Mouse (Mus musculus) embryonic facial prominence, embryonic 12.5 days (tissue): ENCODE data around the gene Baz1a. TPM values are rescaled to one million over a fixed set of nuclear protein-coding genes. Genes with fewer than 3 reads are reported as not detected.

Experiments
- ATAC-seq: fragments of 200-750 bp; cut with Nextera tagmentation; 2 replicates; pipeline ENCODE4 v1.8.0; 2017; ENCODE audit not compliant: insufficient number of reproducible peaks, insufficient read depth, low FRiP score, low TSS enrichment
- H3K27ac ChIP-seq: fragments of 300-500 bp; sonication (generic); 2 replicates; pipeline ENCODE4 v1.5.1; 2016; ENCODE audit warnings: mild to moderate bottlenecking
- H3K27me3 ChIP-seq: fragments of 300-500 bp; sonication (generic); 2 replicates; pipeline ENCODE4 v1.6.1; 2016; ENCODE audit warnings: mild to moderate bottlenecking, moderate library complexity
- H3K36me3 ChIP-seq: fragments of 300-500 bp; sonication (generic); 2 replicates; pipeline ENCODE4 v1.6.1; 2016; ENCODE audit warnings: mild to moderate bottlenecking
- H3K4me1 ChIP-seq: fragments of 300-500 bp; sonication (generic); 2 replicates; pipeline ENCODE4 v1.6.1; 2016
- H3K4me2 ChIP-seq: fragments of 300-500 bp; sonication (generic); replicated peaks from 2 replicates; pipeline ENCODE4 v1.6.1; 2016; ENCODE audit warnings: mild to moderate bottlenecking, moderate library complexity
- H3K4me3 ChIP-seq: fragments of 300-500 bp; sonication (generic); 2 replicates; pipeline ENCODE4 v1.5.1; 2016; ENCODE audit warnings: mild to moderate bottlenecking
- H3K9ac ChIP-seq: fragments of 300-500 bp; sonication (generic); 2 replicates; pipeline ENCODE4 v1.6.1; 2016; ENCODE audit warnings: mild to moderate bottlenecking, moderate library complexity
- H3K9me3 ChIP-seq: fragments of 300-500 bp; sonication (generic); 2 replicates; pipeline ENCODE4 v1.6.1; 2016; ENCODE audit warnings: mild to moderate bottlenecking, moderate library complexity
- WGBS: fragments of 180-500 bp; shearing (Covaris S2); methylation state at CpG from one replicate; pipeline ENCODE4 v1.1.7; 2016; 5-methylcytosine and 5-hydroxymethylcytosine counted together
- polyA plus RNA-seq: library from polyadenylated mRNA; unstranded; fragments of >200 nt; fragmentation: Nextera tagmentation; extraction: Ambion mirVana; gene quantifications from 2 replicates; pipeline ENCODE4 v1.2.1, GENCODE M21; 2016

Baz1a gene
- polyA plus RNA-seq, 1 experiment from 2014 or later: 34.3 TPM

DNA sequence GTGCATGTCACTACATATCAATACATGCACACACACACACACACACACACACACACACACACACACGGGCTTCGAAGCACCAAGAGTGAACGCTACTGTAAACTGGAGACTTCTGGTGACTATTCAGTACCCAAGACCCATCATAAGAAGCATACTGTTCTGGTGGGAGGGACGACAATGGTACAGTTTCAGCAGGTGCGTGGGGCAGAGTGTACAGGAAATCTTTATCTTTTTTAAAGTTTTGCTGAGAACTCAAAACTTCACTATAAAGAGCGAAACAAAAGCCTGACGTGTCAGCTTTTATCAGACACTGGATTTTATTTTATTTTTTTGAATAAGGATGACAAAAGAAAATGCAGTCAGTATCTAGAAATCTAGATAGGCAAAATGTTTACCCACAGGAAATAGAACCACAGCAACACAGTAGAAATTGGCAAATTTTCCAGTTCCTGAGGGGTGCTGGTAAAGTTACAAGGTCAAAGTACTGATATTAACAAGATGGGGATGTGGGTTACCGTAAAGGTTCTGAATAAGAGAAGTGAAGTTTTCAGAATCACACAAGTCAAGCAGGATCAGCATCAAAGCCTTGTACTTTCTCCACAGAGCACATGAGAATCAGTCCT lies 35.7 kb upstream of the Baz1a start:
- Histone ChIP-seq H3K27ac (no peak overlapping the region), H3K36me3 (peaks cover 28% of the 10 kb centered on the region), H3K4me3 (no peak overlapping the region), H3K9ac (no peak overlapping the region), H3K4me2 (no peak overlapping the region), H3K27me3 (no peaks in the 10 kb centered on the region), H3K4me1 (no peaks in the 10 kb centered on the region), H3K9me3 (no peaks in the 10 kb centered on the region)
- WGBS: 91% methylated on average over 8 of the region's 8 CpGs
- ATAC-seq: no peak

- Histone ChIP-seq H3K27me3 (no peaks in the 10 kb centered on the region), H3K9me3 (no peaks in the 10 kb centered on the region), H3K36me3 (peaks cover 11% of the 10 kb centered on the region; the same call in 1 of the 2 replicates), H3K4me3 (no peak overlapping the region), H3K27ac (no peak overlapping the region), H3K4me2 (no peak overlapping the region), H3K9ac (no peak overlapping the region), H3K4me1 (no peaks in the 10 kb centered on the region)
- 78% methylated on average over 15 of the region's 15 CpGs for WGBS
- ATAC-seq: no peak
These were observed 26.9 kb upstream of the Baz1a start for GRCm38 (mm10) chr12:55041011-55041410.

DNA sequence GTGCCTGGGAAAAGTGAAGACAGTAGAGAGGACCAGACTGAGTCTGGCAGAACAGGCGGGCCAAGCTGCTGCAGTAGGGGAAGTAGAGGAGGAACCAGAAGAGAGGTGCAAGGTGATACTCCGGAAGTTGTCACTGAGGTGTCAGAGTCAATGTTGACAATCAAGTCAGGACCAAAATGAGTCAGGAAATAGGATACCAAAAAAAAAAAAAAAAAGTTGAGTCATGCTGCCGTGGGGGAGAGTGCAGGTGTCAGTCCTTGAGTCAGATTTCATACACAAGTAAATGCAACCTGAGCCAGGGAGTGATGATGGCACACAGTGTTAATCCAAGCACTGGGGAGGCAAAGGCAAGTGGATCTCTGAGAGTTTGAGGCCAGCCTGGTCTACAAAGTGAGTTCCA lies 12.9 kb upstream of the Baz1a start:
- H3K36me3 ChIP-seq: no peaks in the 10 kb centered on the region
- no peaks in the 10 kb centered on the region for H3K9me3 ChIP-seq
- H3K27ac ChIP-seq: no peak overlapping the region
- no peak overlapping the region for H3K4me3 ChIP-seq
- no peaks in the 10 kb centered on the region for H3K27me3 ChIP-seq
- no peak overlapping the region for H3K4me2 ChIP-seq
- H3K4me1 ChIP-seq: no peaks in the 10 kb centered on the region
- ATAC-seq: no peak
- WGBS: 40% methylated on average over 3 of the region's 3 CpGs
- no peak overlapping the region for H3K9ac ChIP-seq

DNA sequence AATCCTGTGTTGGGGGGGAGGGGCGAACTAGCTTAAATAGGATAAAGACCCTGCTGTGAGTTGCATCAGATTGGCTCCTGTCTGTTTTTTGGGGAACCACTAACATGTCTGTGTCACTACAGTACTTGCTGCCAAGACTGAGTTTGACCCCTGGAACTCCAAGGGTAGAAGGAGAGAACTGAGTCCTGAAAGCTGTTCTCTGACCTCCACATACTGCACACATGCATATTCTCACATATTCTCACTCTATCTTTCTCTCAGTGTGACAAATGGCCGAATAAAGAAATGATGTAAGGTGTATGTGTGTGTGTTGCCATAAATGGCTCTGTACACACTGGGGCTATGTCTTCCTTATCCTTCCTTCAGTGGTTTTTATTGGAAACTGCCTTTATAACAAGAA lies 9.1 kb upstream of the Baz1a start:
- Histone ChIP-seq H3K4me3 (no peak overlapping the region), H3K27me3 (no peaks in the 10 kb centered on the region), H3K9ac (no peak overlapping the region), H3K4me2 (no peak overlapping the region), H3K4me1 (no peaks in the 10 kb centered on the region), H3K9me3 (no peaks in the 10 kb centered on the region), H3K36me3 (no peaks in the 10 kb centered on the region), H3K27ac (no peak overlapping the region)
- WGBS: 72% methylated on average over 2 of the region's 2 CpGs
- no peak for ATAC-seq

DNA sequence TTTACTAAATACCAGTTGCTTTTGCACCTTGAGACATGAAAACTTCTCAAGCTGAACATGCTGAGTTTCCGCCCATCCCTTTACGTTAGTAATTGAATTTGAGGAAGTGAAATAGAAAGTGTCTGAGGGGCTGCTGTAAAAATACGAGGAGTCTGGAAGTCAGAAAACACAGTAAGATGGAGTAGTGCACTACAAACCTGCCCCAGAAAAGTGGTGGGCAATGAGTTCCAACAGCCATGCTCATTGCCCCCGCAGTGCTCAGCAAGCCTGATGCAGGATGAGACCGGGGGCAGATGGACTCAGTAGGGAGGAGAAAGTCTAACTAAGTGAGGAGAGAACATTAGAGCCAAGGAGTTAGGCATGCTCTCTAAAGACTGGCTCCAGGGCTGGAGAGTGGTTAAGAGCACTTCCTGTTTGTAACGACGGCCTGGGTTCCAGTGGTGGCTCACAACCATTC lies 5.3 kb upstream of the Baz1a start:
- Histone ChIP-seq H3K9ac (no peak overlapping the region), H3K4me1 (0 out of 2 replicates have a peak, but pooled peaks cover 5% of the 10 kb centered on the region), H3K4me2 (no peak overlapping the region), H3K4me3 (no peak overlapping the region), H3K27me3 (no peaks in the 10 kb centered on the region), H3K36me3 (no peaks in the 10 kb centered on the region), H3K9me3 (no peaks in the 10 kb centered on the region), H3K27ac (no peak overlapping the region)
- no peak for ATAC-seq
- WGBS: 86% methylated on average over 7 of the region's 7 CpGs

DNA sequence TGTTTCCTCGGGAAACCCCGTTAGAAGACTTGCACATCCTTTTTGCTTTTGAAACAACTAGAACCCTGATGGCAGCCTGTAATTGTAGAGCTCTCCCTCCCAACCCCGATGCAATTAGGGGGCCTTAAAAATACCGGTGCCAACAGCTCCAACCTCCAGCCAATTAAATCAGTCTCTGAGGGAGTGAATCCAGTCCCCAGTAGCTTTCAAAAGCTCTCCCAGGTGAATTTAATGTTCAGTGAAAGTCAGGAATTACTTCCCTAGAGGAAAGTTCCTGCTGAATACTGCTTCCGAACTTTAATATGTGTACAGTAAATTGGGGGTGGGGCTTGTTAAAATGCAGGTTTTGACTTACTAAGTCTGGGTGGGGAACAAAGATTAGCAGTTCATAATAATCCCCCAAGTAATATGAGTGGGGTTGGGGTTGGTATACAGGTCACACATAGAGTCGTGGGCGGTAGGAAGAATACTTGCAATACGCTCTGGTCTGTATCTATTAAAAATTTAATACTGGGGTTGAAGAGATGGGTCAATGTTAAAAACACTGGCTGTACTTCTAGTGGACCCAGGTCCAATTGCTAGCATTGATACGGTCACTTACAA lies 3.1 kb upstream of the Baz1a start:
- WGBS: 48% methylated on average over 9 of the region's 9 CpGs

GRCm38 (mm10) chr12:55016339-55017118 lies 2.4 kb upstream of the Baz1a start:
- H3K9ac ChIP-seq: no peak overlapping the region
- WGBS: 75% methylated on average over 8 of the region's 8 CpGs
- ATAC-seq: no peak
- H3K4me1 ChIP-seq: 0 out of 2 replicates have a peak, but pooled peaks cover 5% of the 10 kb centered on the region
- H3K4me2 ChIP-seq: no peak overlapping the region
- no peak overlapping the region for H3K27ac ChIP-seq
- no peak overlapping the region for H3K4me3 ChIP-seq
- no peaks in the 10 kb centered on the region for H3K9me3 ChIP-seq
- H3K27me3 ChIP-seq: no peaks in the 10 kb centered on the region
- H3K36me3 ChIP-seq: no peaks in the 10 kb centered on the region

More for the DNA sequence above, 3.1 kb upstream of the Baz1a start:
- Histone ChIP-seq H3K4me2 (no peak overlapping the region), H3K27me3 (no peaks in the 10 kb centered on the region), H3K36me3 (no peaks in the 10 kb centered on the region), H3K4me1 (0 out of 2 replicates have a peak, but pooled peaks cover 5% of the 10 kb centered on the region), H3K9me3 (no peaks in the 10 kb centered on the region), H3K27ac (no peak overlapping the region), H3K4me3 (no peak overlapping the region), H3K9ac (no peak overlapping the region)
- ATAC-seq: no peak

DNA sequence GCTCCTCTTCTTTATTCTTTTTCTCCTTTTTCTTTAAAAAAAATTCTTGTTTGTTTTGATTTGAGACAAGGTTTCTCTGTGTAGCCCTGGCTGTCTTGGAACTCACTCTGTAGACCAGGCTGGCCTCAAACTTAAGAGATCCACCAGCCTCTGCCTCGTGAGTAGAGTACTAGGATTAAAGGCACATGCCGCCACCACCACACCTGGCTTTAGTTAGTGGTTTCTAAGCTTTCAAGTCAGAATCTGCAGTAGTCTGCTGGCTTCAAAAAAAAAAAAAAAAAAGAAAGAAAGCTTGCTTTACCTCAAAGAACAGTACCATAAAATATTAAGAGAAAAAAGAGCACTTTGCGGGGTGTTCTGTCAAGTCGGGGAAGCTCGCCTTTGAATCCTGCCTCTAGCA lies 1.3 kb upstream of the Baz1a start:
- Histone ChIP-seq H3K27me3 (no peaks in the 10 kb centered on the region), H3K27ac (no peak overlapping the region), H3K4me3 (no peak overlapping the region), H3K4me1 (0 out of 2 replicates have a peak, but pooled peaks cover 5% of the 10 kb centered on the region), H3K9me3 (no peaks in the 10 kb centered on the region), H3K4me2 (no peak overlapping the region), H3K36me3 (no peaks in the 10 kb centered on the region), H3K9ac (no peak overlapping the region)
- ATAC-seq: no peak
- WGBS: 48% methylated on average over 5 of the region's 5 CpGs

DNA sequence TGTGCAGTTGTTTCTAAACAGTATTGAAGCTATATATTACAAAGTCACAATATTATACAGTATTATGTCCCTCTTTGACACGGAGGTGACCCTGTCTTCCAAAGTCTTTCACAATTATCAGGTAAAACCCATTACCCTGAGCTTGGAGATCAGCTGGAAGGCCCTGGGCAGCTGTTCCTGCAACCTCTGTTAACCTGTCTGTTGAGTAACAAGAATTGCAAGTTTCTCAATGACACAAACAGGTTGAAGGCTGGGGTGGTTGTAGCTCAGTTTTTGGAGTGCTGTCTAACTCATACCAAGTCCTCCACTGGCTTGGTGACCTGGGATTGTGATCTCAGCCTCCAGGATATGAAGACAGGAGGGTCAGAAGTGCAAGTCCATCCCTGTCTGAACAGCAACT lies 1.1 kb downstream of the Baz1a start:
- no peak overlapping the region for H3K27ac ChIP-seq
- H3K9ac ChIP-seq: no peak overlapping the region
- no peak overlapping the region for H3K4me3 ChIP-seq
- H3K36me3 ChIP-seq: no peaks in the 10 kb centered on the region
- H3K9me3 ChIP-seq: no peaks in the 10 kb centered on the region
- 0 out of 2 replicates have a peak, but pooled peaks cover 5% of the 10 kb centered on the region for H3K4me1 ChIP-seq
- no peak overlapping the region for H3K4me2 ChIP-seq
- ATAC-seq: no peak
- WGBS: 76% methylated on average over 1 of the region's 1 CpGs
- H3K27me3 ChIP-seq: no peaks in the 10 kb centered on the region

DNA sequence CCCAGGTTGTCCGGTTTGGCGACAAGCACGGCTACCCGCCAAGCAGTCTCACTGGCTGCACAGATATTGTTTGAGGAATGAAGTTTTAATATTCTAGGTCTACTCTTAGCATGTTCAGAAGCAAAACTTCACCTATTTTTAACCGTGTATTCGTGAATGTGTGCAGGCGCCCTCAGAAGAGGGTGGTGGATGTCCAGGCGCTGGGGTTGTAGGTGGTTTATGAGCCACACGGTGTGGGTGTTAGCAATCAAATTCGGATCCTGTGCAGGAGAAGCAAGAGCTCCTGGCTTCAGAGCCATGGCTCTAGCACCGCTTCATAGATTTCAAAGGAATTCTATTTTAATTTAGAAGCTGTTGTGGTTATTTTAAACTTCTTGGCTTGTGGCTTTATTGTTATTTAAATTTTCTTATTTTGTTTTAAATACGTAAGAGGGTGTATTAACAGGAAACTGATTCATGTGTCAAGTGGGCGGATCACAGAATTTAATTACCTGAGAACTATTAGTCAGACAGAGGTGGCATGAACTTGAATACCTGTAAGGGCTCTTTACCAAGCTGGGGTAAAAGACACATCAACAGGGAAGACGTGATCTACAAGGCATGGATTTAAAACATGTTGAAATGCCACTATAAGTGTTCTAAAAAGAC lies 6.7 kb downstream of the Baz1a start:
- no peak overlapping the region for H3K9ac ChIP-seq
- no peaks in the 10 kb centered on the region for H3K27me3 ChIP-seq
- no peak overlapping the region for H3K27ac ChIP-seq
- WGBS: 86% methylated on average over 14 of the region's 14 CpGs
- no peaks in the 10 kb centered on the region for H3K36me3 ChIP-seq
- no peaks in the 10 kb centered on the region for H3K4me1 ChIP-seq
- H3K4me3 ChIP-seq: no peak overlapping the region
- no peak for ATAC-seq
- no peak overlapping the region for H3K4me2 ChIP-seq
- H3K9me3 ChIP-seq: no peaks in the 10 kb centered on the region

DNA sequence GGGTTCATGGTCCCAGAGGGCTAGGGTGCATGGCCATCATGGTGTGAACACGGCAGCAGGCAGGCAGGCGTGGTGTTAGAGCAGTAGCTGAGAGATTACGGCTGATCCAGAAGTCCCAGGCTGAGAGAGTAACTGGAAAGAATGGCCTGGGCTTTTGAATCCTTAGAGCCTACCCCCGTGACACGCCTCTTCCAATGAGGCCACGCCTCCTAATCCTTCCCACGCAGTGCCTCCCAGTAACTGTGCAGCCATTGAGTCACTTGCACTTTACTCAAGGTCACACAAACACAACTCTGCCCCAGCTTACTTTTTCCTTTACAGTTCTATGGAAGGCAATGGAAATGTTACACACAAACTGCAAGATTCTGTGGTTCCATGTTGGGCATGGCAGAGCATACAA lies 8.1 kb downstream of the Baz1a start:
- Histone ChIP-seq H3K27ac (no peak overlapping the region), H3K27me3 (no peaks in the 10 kb centered on the region), H3K9ac (no peak overlapping the region), H3K36me3 (no peaks in the 10 kb centered on the region), H3K4me1 (no peaks in the 10 kb centered on the region), H3K4me3 (no peak overlapping the region), H3K4me2 (no peak overlapping the region), H3K9me3 (no peaks in the 10 kb centered on the region)
- ATAC-seq: no peak
- 92% methylated on average over 7 of the region's 7 CpGs for WGBS
